Mouse (Mus musculus) thymus, postnatal 36 days (tissue): ENCODE measurements at regions not wholly inside any gene's neighbourhood (a gene's known extent, or its start where the extent isn't known, plus 50 kb on each side); places are given as distances from the start of the nearest gene placed in this dataset.

Experiments used
- DNase-seq, 2 experiments: peaks; one replicate each; pipeline ENCODE4 v3.0.0; 2022; ENCODE audit warnings: mixed read lengths in 2 of 2

DNA sequence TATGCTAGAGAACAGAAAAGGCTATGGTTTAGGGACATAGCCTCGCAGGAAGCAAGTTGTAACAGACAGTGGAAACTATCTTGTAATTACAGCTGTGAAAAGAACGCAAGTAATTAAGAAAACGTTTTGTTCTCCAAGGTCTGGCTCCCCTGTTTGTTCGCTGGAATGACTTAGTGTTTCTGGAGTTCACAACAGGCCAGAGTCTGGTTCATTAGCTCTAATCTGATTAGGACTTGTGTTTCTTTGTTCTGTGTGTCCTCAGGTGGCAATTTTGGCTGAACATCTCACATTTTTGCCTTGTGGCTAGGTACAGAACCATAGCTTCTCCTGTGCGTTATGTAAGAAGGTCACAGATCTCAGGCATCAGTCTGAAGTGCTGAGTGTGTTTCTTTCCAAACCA lies 141.7 kb upstream of the Sgk1 start:
- DNase-seq = no peak

DNA sequence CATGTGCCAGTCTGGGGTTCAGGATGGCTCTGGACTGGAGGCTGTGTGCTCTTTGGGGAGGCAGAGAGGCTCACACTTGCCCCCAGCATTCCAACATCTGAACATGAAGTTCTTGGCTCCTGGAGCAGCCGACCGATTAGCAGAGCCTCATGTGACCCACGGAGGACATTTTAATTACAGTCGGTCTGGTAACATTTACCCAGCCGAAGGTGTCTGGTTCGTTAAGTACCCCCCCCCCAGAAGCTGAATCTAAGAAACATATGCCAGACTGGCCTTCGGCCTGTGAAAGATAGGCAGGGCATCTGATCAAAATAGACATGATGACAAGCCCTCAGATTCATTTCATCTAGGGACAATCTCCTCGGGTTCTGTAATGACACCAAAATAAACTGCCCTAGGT lies 140.4 kb upstream of the Sgk1 start:
- no peak for DNase-seq

DNA sequence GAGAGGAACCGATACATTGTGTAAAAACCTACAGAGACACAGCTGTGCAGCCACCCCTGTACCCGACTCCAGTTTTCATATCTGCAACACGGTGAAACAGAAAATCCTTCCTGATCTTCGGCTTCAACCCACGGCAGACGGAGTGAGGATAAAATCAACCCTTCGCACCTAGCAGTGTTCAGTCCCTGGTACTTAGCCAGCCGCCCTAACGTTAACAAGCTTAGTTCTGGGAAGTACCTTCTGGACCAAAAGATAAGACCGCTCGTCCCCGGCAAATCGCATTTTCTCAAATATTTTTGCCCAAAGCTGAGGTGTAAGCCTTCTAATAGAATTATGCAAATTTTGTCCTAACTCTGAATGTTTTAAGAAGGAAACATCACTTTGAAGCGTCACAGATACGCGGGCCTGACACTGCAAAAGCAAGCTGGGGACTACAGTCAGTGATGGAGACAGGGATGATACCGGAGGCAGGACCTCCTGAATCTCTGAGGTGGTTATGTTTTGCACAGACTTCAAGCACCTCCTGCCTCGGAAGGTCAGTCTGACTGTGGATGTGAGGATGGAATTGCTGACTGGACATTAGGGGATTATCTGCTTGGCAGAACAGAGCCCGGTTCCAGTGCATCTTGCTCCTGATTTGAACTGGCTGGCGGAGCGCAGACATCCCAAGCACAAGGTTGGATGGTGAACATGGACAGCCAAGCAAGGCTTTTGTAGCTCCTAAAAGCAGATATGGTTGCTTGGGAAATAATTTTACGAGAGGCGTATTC lies 139.8 kb upstream of the Sgk1 start:
- no peak for DNase-seq

DNA sequence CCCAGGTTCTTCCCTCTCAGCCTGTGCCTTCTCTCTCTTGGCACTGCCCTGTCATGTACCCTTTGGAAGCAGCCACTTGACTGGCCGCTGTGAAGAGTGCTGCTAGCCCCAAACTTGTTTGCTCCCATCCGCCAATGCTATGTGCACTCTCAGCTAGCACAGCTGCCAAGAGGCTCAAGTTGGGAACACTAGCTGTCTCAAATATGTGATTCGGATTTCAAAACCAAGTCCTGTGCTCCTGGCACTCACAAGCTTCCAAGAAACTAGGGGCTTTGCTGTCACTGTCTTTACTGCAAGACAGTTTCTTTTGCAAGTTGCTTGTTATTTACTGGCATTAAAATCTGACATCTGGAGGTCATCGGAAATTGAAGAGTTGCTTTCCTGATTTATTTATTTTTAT lies 138.6 kb upstream of the Sgk1 start:
- DNase-seq = no peak

DNA sequence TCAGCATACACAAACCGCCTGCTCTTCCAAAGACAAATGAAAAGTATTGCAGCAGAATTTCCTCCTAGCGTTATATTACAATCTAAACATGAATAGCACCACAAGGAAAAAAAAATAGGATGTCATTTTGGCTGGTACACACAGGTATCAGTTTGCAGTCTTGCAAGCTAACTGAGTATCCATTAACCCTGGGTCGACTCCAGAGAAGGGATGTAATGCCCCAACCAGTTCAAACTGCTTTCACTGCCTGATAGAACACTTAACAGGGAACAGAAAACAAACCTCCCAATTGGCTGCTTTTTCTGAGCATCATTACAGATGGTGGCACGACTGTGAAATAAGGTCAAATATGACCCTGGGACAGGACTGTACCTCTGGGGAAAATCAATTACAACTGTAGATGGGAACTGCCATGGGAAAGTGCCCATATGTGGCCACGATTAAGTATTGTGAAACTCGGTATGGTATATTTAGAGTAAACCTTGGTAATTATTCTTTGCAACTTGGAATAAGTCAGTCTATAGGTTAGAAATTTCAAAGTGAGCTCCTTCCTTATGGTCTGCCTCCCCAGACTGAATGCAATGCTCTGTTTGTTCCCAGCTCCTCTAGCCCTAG lies 137.5 kb upstream of the Sgk1 start:
- no peak for DNase-seq

DNA sequence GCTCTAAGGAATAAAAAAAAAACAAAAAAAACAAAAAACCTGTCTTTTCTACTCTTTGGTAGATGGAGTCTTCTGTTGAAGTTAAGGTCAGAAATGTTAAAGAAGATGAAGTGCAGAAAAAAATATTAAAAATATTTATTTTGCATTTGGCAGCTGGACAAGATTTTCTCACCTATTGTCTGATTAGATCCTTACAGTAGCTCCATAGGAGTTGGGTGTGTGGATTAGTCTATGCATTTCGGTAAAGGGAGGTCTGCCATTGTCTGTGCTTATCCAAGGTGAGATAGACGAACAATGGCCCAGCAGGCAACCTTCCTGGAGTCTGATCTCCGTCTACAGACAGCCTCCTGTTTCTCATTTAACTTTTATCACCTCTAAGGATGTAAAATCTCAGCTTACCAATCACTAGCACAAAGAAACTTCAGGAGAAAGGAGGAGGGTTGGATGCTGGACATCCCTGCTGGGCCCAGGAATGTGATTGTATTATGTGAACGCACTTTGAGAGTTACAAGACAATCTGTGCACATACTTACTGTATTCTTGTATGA lies 136.0 kb upstream of the Sgk1 start:
- no peak for DNase-seq

DNA sequence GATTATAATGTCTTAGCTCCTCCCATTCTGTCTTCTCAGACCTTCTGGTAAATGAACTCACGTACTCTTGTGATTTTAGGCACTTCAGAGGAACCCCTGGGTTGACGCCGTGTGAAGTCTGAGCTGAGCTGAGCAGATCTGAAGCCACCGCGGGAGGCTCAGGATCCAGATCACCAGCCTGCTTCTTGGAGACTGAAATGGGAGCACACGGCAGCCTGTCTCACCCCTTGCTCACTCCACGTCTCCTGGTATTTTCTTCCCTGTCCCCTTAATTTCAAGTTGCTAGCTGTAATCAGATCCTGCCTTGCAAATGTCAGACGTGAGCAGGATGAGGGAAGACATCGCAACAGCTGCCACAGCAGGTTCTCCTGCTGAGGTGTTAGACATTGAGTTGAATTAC lies 135.3 kb upstream of the Sgk1 start:
- no peak for DNase-seq

DNA sequence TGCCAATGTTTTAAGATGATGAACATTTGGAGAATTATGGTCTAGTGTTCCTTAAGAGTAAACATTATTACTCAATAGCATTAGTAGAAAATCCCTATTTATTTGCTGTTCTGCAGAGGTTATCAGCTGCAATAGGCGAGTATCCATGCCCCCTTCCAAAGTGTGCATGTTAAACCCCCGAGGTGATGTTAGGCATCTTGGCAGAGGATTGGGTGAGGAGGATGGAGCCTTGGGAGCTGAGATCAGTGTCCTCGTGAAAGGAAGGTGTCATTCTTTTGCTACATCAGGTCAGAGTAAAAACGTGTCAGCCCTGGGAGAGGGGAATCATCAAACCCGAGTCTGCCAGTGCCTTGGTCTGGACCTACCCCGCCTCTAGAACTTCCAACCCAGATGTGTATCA lies 130.7 kb upstream of the Sgk1 start:
- no peak for DNase-seq

DNA sequence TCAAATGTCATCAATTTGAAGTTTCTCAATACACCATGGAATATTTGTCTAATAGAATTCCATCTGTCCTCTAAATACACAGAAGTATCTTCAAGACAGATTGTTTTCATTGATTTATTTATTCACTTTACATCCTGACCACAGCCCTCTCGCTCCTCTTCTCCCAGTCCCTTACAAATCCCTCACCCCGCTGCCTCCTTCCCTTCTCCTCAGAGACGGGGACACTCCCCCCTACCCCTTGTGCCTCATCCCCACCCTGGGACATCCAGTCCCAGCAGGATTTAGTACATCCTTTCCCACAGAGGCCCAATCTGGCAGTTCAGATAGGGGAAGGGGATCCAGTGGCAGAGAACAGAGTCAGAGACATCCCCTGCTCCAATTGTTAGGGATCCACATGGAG lies 129.6 kb upstream of the Sgk1 start:
- DNase-seq = no peak

DNA sequence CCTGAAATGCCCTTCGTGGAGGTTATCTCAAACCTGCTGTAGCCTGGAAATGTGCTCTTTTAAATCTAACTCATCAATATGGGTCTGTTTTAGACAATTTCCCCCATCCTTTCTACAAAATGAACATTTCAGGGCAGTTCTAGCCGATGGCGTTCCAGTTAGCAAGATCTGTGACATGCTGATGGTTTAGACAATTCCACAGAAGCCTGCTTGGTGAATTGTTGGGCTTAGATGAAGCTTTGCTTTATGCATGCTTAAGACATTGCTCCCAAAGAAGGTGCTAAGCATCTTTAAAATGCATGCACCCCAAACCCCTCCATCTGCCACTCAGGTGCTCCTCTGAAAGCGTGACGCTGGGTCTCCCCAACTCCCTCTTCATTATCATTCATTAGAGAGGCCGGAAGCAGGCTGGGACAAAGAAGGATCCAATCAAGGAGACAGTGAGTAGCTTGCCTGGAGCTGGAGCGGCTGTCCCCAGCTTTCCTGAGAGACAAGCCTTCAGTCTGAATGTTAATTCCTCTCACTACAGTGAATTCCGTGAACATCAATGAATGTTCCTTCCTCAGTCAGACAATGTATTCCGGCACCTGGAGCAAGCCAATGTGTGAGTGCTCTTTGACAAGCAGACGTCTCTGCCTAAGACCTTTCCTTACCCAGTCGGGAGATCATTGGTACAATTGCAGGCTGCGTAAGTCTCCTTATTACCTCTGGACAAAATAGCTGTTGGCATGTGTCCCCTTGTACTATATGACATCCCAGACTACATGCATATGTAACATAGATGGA lies 127.0 kb upstream of the Sgk1 start:
- DNase-seq = no peak

DNA sequence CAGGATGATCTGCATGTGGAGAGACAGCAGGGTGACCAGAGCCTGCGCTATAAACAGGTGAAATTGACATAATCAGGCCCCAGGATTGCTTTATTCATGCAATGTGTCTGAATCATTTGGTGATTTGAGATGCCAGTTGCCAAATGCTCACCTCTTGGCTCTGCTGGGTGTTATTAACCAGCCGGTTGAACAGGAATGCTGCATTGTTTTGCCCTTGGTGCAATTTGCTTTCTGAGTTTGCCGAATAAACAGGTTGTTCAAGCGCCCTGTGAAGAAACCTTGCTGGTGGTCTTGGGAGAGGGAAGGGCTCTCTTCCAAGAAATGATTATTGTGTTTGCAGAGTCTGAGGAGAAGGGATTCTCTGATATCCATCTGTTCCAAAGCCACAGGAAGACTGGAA lies 126.3 kb upstream of the Sgk1 start:
- DNase-seq = no peak

DNA sequence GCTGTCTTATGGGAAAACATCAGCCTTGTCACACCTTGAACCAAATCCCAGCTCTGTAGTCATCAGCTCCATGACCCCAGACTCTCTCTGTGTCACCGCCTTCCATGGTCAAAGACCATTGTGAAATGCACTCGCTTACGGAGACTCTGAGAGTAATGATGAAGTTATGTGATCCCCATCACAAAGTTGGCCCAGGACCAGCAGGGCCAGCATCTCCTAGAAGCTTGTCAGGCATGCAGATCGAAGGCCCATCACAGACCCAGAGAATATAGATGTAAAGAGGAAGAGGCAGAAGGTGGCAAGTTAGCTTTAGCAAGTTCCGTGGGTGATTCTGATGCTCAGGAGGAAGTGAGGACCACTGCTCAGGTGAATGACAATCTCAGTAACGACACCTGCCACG lies 125.2 kb upstream of the Sgk1 start:
- DNase-seq = no peak

DNA sequence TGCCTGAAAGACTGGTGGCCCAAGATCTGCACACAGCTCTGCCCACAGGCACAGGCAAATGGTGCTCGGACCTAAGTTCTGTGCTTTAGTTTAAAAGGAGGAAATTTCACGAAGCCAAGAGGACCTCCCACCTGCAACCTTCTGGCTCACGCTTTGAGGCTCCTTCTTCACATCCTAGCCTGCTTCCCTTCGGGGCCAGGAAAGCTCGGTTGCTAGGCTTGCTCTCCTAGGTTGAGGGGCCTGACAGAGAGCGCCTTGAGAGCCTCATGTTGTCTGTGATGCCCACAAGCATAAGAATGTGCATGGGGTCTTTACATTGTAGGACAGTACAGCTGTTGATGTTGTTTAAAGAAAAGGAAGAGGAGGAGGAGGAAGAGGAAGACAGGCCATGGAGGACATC lies 123.9 kb upstream of the Sgk1 start:
- no peak for DNase-seq

DNA sequence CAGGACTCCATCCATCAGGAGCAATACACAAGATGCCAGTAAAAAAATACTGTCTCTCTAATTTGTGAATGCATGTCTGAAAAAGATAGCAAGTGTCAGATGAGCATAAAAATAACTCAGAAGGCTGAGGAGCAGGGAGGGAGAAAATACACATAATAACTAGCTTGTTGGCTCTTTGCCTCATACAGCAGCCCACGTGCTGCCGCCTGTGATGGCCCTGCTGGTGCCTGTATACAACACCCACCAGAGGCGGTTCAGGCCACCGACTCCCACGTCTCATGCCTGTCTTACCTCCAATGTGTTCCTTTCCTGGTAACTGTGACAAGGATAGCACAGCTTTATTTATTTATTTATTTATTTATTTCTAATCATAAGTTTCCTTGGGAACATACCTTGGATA lies 119.5 kb upstream of the Sgk1 start:
- no peak for DNase-seq

DNA sequence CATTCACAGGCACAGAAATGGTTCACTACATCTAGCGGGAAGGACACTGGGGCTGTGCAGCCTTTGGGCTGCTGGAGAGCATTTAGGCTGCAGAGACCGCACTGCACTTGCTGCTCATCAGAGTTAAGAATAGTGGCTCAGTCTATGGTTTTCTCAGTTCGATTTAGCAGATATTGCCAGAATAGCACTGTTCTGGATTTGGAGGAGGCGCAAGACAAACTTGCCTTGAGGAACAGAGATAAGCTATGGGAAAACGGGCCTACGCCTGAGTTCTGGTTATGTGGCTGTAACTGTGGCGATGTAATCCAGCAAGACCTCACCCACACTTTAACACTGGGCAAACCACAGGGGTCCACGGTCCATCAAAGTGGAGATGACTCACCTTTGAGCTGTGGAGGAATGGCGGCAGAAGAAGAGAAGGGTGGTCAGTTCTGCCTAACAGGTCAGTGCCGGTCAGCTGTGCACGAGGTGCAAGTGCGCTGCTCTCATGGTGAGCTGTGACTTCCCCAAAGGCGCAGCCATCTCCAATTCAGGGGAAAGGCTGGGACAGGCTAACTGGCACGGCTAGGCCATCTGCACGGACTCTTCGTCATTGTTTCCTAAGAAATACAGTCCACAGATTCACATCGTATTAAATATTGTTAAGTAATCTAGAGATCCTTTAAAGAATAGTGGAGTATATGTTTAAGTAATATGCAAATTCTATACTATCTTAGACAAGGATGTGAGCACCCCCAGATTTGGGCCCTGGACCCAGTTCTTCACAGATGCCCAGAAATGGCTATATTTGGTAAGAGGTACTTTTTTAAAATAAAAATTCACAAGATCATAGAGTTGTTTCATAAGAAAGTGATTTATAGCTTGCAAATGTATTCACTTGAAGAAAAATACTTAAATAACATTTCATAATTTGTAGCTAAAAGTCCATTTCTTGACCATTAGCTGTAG lies 118.7 kb upstream of the Sgk1 start:
- no peak for DNase-seq

DNA sequence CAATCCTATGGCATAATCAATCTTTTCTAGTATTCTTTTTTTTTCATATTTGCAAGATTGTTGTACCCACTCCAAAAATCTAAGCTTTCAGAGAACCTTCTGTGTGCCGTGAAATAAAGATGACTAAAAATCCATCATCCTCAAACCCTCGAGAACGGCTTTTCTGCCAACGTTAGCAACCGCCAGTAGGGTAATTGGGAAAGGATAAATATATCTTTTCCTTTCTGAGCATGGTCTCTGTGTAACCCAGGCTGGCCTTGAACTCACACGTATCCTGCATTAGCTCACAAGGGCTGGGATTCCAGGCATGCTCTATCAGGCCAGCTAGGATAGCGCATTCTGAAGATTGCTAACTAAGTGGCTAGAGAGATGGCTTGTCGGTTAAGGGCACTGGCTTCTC lies 117.9 kb upstream of the Sgk1 start:
- DNase-seq = no peak

DNA sequence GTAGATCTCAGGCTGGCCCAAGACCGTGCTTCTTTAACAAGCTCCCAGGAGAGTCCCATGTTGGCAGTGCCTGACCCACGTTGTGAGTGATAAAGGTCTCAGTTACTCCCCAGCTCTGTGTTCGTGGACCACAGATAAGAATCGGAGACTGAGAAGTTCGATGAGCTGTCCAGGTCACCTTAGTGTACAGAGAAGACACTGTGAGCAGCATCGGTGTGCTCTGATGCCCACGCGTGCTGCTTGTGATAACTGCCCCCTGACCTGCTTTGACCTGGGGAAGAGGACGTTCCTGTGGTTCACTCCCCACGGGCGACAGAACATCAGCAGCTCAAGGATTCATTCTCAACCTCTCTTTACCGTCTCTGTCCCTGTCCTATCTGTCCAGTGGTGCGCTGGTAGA lies 117.1 kb upstream of the Sgk1 start:
- DNase-seq = no peak

DNA sequence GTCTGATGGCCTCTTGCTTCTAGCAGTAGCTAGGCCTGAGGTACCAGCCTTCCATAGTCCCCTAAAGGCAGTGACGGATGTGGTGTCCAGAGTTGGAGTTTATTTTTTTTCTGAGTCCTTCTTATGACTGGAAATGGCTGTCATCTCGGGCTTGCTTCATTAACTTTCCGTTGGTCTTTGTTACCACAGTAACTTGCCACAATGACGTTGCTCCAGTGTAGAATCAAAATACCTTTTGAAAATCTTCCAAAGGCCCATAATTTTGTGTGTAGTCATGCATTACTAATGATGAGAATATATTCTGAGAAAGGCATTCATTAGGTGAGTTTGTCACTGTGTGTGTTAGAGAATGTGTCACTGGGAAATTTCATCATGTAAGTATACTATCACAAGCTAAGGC lies 108.4 kb upstream of the Sgk1 start:
- DNase-seq = no peak

DNA sequence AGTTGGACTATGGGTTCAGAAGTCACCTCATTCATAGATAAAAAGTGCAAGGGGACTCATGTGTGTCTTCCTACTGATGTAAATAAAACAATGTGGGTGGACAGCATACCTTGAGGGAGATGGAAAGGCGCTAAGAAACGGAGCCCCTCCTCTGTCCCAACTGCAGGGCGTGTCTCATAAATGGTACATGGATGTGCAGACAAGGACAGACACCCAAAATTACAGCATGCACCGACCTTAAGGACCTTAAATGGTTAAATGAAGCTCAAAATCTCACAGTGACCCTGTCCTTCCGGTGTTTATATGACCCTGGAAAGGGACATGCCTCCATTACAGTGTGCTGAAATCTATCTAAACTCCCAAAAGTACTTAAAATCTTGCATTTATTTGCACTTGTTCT lies 106.5 kb upstream of the Sgk1 start:
- DNase-seq = no peak

DNA sequence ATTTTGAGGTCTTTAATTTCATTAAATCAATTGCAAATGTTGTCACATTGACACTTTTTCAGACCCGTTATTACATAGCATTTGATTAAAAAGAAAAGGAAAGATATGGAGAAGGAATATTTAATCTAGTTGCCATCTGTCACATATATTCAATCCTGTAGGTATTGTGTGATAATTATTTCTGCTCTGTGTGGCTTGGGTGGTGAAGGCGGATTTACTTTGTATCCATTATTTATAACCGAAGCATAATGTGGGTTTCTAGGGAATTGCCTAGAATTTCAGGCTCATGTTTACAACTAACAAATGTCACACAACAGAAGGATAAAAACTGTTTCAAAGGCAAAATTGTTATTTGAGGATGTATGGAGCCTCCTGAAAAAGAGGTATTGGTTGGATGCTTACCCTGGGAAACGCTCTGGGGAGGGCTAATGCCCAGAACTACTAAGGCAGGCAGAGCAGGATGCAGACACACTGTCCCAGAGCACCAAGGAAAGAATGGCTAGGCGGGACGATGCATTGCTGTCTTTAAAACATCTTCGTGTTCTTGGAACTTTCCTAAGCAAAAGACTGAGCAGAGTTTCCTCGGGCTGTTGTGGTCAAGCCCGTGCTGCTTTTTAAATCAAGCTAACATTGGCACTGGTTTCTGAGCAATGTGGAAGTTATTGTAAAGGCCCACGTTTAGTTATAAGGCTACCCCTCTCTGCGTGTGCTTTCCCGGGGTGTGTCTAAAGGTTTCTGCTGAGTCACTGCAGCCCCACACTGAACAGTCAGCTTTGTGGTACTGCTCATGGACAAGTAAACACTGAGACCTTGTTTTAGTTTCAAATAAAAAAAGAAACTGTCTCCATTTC lies 105.8 kb upstream of the Sgk1 start:
- no peak for DNase-seq

DNA sequence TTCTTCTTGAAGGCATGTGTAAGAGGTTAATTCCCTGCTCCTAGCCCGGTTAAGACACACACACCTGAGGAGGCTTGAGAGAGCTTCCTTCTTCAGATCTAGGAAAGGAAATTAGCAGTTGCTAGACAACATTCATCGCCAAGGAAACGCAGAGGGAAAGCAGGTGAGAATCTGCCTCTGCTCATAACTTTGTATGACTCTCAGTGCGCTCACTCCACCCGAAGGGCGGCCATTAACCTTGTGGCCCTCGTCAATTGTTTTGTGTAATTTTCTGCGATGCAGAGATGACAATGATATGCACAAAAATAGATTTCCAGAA lies 105.3 kb upstream of the Sgk1 start:
- no peak for DNase-seq

DNA sequence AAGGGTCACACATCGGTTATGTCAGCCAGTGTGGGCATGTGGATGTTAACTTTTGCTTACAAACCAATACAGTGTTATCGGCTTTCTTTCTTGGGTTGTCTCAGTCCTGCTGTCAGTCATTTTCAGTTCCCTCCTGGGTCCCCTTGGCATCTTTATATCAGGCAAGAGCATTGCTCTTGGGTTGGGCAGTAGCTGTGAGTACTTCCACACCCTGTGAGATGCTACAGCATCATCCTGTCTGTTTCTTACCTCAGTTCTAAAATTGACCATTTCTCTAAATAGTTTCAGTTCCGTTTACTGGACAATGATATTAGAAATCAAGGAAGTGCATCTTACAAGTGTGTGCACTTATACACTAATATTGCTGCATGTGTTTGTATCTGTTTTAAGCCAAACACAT lies 104.9 kb upstream of the Sgk1 start:
- no peak for DNase-seq
